Mouse (Mus musculus) mesoderm, embryonic 11.5 days (tissue): ENCODE data around the gene Gm904.
"Not testable (repeated sequence)": the region's sequence is repeated elsewhere in the genome, so short reads cannot be mapped to it uniquely, and the experiment has no call there.

Source experiments
- DNase-seq: peaks from one replicate; pipeline ENCODE4 v3.0.0-alpha.2; 2012; ENCODE audit warnings: low read depth, low spot score

Gene Gm904

DNA sequence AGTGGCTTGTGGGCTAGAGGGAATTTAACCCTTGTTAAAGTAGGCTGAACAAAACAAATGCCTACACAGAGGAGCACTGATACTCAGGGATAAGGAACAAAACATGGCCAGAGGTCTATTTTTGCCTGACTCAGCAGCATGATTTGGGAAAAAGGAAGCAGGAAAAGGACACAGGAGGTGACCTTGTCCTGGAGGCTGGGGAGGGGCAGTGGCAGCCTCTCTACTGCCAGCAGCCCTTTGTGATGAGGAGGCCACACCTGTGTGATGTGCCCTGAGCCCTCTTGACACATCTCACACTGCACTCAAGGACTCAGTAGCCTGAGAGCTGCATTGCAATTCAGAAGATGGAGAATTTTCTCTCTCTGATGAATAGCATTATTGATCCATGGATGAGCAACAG, at the start of gene Gm904:
Gene Gm904 (plus strand): TSS at position 301 of the 400 bp plus-strand sequence.
- not testable (repeated sequence) for DNase-seq

DNA sequence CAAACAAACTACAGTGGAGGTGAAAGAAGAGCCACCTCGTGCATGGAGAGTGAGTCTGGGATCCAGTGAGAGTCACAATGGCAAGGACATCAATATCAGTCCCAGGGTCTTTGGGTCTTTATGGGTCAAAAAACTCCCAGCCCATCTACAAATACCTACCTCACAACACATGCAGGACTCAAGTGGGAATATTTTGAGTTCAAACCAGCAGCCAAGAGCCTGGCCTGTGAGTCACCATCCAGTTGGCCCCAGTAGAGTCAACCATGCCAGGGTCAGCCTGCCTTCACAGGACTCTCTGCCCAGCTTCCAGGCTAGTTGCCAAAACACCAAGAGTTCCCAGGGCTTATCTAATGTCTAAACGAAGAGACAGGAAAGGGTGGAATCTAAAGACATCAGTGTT, 5.7 kb downstream of the Gm904 start:
- not testable (repeated sequence) for DNase-seq
